ENCODE assay signal across 8 mouse cellular contexts in genomic region chr7:101970429-101970775, GRCm38 (mm10). TPM values are rescaled to one million over a fixed set of nuclear protein-coding genes. Genes with fewer than 3 reads are reported as not detected.
A peak's percentile ranks its signal among the peaks of the same experiment; 100 is the strongest.
DNase-seq lines count a peak whose midpoint lies in the region; ATAC-seq lines count a peak whose summit lies in the region.

No protein-coding gene starts in this region.

- no peaks in the 10 kb centered on the region for H3K27me3 ChIP-seq in hindbrain, embryonic 16.5 days (replicated peaks; ENCODE audit: control insufficient read depth, insufficient read depth, low read length)

- WGBS in hindbrain, embryonic 16.5 days: 2% methylated on average over 16 of the region's 17 CpGs

- peak overlapping the region; percentile 74 for H3K4me2 ChIP-seq in hindbrain, embryonic 16.5 days (ENCODE audit: low read length)

- no peaks in the 10 kb centered on the region for H3K9me3 ChIP-seq in hindbrain, embryonic 16.5 days (ENCODE audit: control insufficient read depth, low read length)

- H3K4me1 ChIP-seq in hindbrain, embryonic 16.5 days (ENCODE audit: control insufficient read depth, insufficient read depth, low read depth, low read length): peaks cover 23% of the 10 kb centered on the region

- H3K27ac ChIP-seq in hindbrain, embryonic 16.5 days (ENCODE audit: low read depth, low read length): peak overlapping the region; percentile 100

- ATAC-seq in hindbrain, embryonic 16.5 days: peak; percentile 62

- DNase-seq in R1 (ENCODE audit: low read depth, low spot score): peak; percentile 88
- DNase-seq in cerebellum, postnatal 4 days (ENCODE audit: low spot score in 2 of 2): peak; percentile 60 to 89
- peak; percentile 88 to 91 for DNase-seq in gastrocnemius, adult 8-10 months (ENCODE audit: low spot score in 2 of 2)
- peak; percentile 86 to 88 for DNase-seq in left cerebral cortex, adult 18-20 months (ENCODE audit: low spot score in 2 of 2)
- DNase-seq in lung, postnatal 36 days: peak; percentile 98
- DNase-seq in retina, postnatal 7 days (ENCODE audit: low read depth, low spot score): peak; percentile 82
- DNase-seq in urinary bladder, postnatal 36 days (ENCODE audit: low spot score in 2 of 2): peak; percentile 84 to 93

- H3K9ac ChIP-seq in hindbrain, embryonic 16.5 days (ENCODE audit: low read depth, low read length): peak overlapping the region; percentile 98

- H3K36me3 ChIP-seq in hindbrain, embryonic 16.5 days (ENCODE audit: control insufficient read depth, insufficient read depth, low read length): no peaks in the 10 kb centered on the region

- peak overlapping the region; percentile 82 for H3K4me3 ChIP-seq in hindbrain, embryonic 16.5 days (ENCODE audit: low read length)

RNA-seq across cellular contexts. Expression of gene Numa1, which starts 36.5 kb away (rescaled TPM):
- total RNA-seq in gastrocnemius, adult 8-10 months (2022): 10 to 100 TPM; 46.9 to 56.4 (median 51.8) TPM
- 32.7 and 38.9 TPM in 2 replicates for polyA plus RNA-seq in hindbrain, embryonic 16.5 days (2015; fragmentation: Nextera tagmentation; extraction: Ambion mirVana)
- 100 to 1,000 TPM in 1 of 2 experiments, 10 to 100 TPM in 1; 93.8 to 106 TPM for total RNA-seq in left cerebral cortex, adult 18-20 months (2021)

RNA-seq across cellular contexts. Expression of gene Lrrc51, which starts 36.7 kb away (rescaled TPM):
- total RNA-seq in gastrocnemius, adult 8-10 months (2022): 1 to 10 TPM; 3.0 to 4.3 (median 3.8) TPM
- polyA plus RNA-seq in hindbrain, embryonic 16.5 days (2015; fragmentation: Nextera tagmentation; extraction: Ambion mirVana): 11.6 and 15.0 TPM in 2 replicates
- total RNA-seq in left cerebral cortex, adult 18-20 months (2021): 1 to 10 TPM; 5.4 to 5.5 TPM

RNA-seq across cellular contexts. Expression of gene Il18bp, which starts 48.1 kb away (rescaled TPM):
- total RNA-seq in gastrocnemius, adult 8-10 months (2022): 1 to 10 TPM in 3 of 4 experiments, under 1 TPM in 1; 0.82 to 2.7 (median 1.7) TPM
- polyA plus RNA-seq in hindbrain, embryonic 16.5 days (2015; fragmentation: Nextera tagmentation; extraction: Ambion mirVana): 4.1 and 4.7 TPM in 2 replicates
- total RNA-seq in left cerebral cortex, adult 18-20 months (2021): 1 to 10 TPM; 6.6 to 6.8 TPM

Comparison
In these comparisons a context has a peak if more than half of its experiments do, and no peak if none do; other contexts are left out.
1. Peak in every context shown above with its lines: DNase-seq, ATAC-seq, H3K4me3 ChIP-seq and H3K27ac ChIP-seq.